Mouse (Mus musculus) stomach, postnatal 0 days (tissue): ENCODE measurements around the gene Dusp11. TPM values are rescaled to one million over a fixed set of nuclear protein-coding genes. Genes with fewer than 3 reads are reported as not detected.
"Not testable (repeated sequence)": the region's sequence is repeated elsewhere in the genome, so short reads cannot be mapped to it uniquely, and the experiment has no call there.

Experiments used
- ATAC-seq: fragments of 200-750 bp; cut with Nextera tagmentation; 2 replicates; pipeline ENCODE4 v1.8.0; 2017; ENCODE audit not compliant: low FRiP score, low TSS enrichment
- DNase-seq: peaks from one replicate; pipeline ENCODE4 v3.0.0-alpha.2; 2016; ENCODE audit warnings: low spot score
- H3K27ac ChIP-seq: fragments of 300-500 bp; sonication (generic); replicated peaks from 2 replicates; pipeline ENCODE4 v1.5.1; 2014; ENCODE audit warnings: mild to moderate bottlenecking, control low read depth
- H3K27me3 ChIP-seq: fragments of 300-500 bp; sonication (generic); 2 replicates; pipeline ENCODE4 v1.6.1; 2014; ENCODE audit warnings: low read length; ENCODE audit not compliant: control insufficient read depth, insufficient read depth
- H3K36me3 ChIP-seq: fragments of 300-500 bp; sonication (generic); 2 replicates; pipeline ENCODE4 v1.6.1; 2014; ENCODE audit warnings: low read length, mixed read lengths; ENCODE audit not compliant: control insufficient read depth, insufficient read depth
- H3K4me1 ChIP-seq: fragments of 300-500 bp; sonication (generic); replicated peaks from 2 replicates; pipeline ENCODE4 v1.6.1; 2014; ENCODE audit warnings: antibody characterized with exemption; ENCODE audit not compliant: control insufficient read depth, insufficient read depth
- H3K4me2 ChIP-seq: fragments of 300-500 bp; sonication (generic); replicated peaks from 2 replicates; pipeline ENCODE4 v1.6.1; 2014; ENCODE audit warnings: low read depth, mild to moderate bottlenecking, control low read depth, moderate library complexity
- H3K4me3 ChIP-seq: fragments of 300-500 bp; sonication (generic); 2 replicates; pipeline ENCODE4 v1.5.1; 2014; ENCODE audit warnings: low read depth, low read length, control low read depth
- H3K9ac ChIP-seq: fragments of 300-500 bp; sonication (generic); 2 replicates; pipeline ENCODE4 v1.6.1; 2014; ENCODE audit warnings: mild to moderate bottlenecking, low read length, control low read depth, mixed read lengths
- H3K9me3 ChIP-seq: fragments of 300-500 bp; sonication (generic); 2 replicates; pipeline ENCODE4 v1.6.1; 2016; ENCODE audit warnings: low read length; ENCODE audit not compliant: control insufficient read depth
- CTCF ChIP-seq: IDR thresholded peaks from 2 replicates; pipeline ENCODE4 v1.5.1; 2016; ENCODE audit warnings: antibody characterized with exemption, low read depth, mild to moderate bottlenecking, moderate library complexity
- EP300 ChIP-seq: optimal IDR thresholded peaks from 2 replicates; pipeline ENCODE3; 2016; ENCODE audit warnings: antibody characterized with exemption
- WGBS: fragments of 180-500 bp; shearing (Covaris S2); extraction: QIAGEN DNeasy Blood & Tissue Kit; methylation state at CpG from one replicate; pipeline ENCODE4 v1.1.7; 2014; 5-methylcytosine and 5-hydroxymethylcytosine counted together
- polyA plus RNA-seq: library from polyadenylated mRNA; unstranded; fragments of >200 nt; fragmentation: Nextera tagmentation; extraction: Ambion mirVana; gene quantifications from 2 replicates; pipeline ENCODE4 v1.2.1, GENCODE M21; 2015

The Dusp11 gene
- polyA plus RNA-seq, 1 experiment from 2014 or later = 43.9 TPM

DNA sequence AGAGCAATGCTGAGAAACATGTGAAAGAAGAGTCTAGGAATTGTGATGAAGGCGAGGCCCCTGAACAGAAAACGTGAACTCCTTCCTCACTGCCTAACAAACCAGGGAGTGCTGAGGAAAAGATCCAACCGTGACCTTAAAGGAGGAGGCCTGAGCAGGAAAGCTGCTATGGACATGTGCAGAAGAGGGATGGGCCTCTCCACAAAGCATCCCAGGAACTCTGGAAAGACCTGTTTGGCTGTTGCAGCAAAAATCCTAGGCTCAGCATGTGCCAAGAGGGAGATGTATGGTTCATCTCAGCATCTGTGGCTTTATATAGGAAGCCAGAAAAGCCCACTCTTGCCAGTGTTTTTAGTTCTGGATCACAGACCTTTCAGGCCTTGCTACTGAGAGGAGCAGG lies 11.2 kb upstream of the Dusp11 start:
- peak overlapping the region; percentile 89 for H3K27ac ChIP-seq
- no peak overlapping the region for H3K9ac ChIP-seq
- H3K36me3 ChIP-seq = no peaks in the 10 kb centered on the region
- TF ChIP-seq CTCF = no peak
- TF ChIP-seq EP300 = peak; percentile 25
- H3K4me1 ChIP-seq = no peaks in the 10 kb centered on the region
- ATAC-seq = no peak; the same call in 1 of the 2 replicates
- 38% methylated on average over 3 of the region's 3 CpGs for WGBS
- no peak overlapping the region for H3K4me3 ChIP-seq
- H3K27me3 ChIP-seq = no peaks in the 10 kb centered on the region
- no peaks in the 10 kb centered on the region for H3K9me3 ChIP-seq
- DNase-seq = no peak
- H3K4me2 ChIP-seq = peak overlapping the region; percentile 14; the same call in 1 of the 2 replicates

DNA sequence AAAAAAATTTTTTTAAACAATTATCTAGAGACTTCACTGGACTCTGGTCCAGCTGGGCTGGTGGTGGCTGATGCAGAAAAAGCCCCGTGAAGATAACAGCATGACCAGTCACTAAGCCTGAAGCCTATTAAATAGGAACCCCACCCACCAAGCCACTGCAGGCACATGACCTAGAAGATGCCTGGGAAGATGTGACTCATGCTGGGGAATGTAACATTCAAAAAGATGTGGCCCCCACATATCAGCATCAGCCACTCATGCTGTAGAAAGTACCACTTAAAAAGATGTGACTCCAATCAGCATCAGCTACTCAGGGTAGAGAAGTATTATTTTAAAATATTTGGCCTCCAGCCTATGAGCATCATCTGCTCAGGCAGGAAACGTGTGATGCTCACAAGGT lies 8.4 kb upstream of the Dusp11 start:
- Histone ChIP-seq H3K27me3 (no peaks in the 10 kb centered on the region), H3K9me3 (no peaks in the 10 kb centered on the region), H3K4me1 (no peaks in the 10 kb centered on the region), H3K9ac (no peak overlapping the region), H3K27ac (no peak overlapping the region), H3K4me2 (no peak overlapping the region), H3K36me3 (no peaks in the 10 kb centered on the region), H3K4me3 (no peak overlapping the region)
- DNase-seq = no peak
- ATAC-seq = no peak
- WGBS = 50% methylated on average over 2 of the region's 2 CpGs
- no peak for TF ChIP-seq CTCF
- TF ChIP-seq EP300 = no peak

DNA sequence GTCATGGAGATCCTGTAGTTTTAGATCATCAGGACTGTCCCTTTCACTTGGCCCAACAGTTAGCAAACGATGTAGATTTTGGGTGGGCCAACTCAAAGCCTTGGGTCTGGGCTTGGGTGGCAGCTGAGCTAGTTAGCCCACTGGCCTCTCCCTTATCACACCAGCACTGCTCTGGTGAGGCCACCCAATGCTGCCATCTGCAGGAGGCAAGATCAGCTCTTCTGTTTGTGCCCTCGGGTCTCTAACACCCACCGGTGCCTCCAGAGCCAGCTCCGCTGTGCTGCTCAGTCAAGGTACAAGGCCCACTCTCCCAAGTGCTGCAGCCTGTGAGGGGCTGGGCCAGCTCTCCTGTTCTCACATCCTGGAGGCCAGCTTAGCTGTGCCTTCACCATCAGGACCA lies 5.2 kb upstream of the Dusp11 start:
- ATAC-seq = no peak
- Histone ChIP-seq H3K27me3 (no peaks in the 10 kb centered on the region), H3K9me3 (no peaks in the 10 kb centered on the region), H3K4me1 (no peaks in the 10 kb centered on the region), H3K4me2 (no peak overlapping the region), H3K9ac (no peak overlapping the region), H3K27ac (no peak overlapping the region), H3K36me3 (no peaks in the 10 kb centered on the region), H3K4me3 (no peak overlapping the region)
- 74% methylated on average over 4 of the region's 4 CpGs for WGBS
- TF ChIP-seq EP300 (no peak), CTCF (peak; percentile 23; the same call in 1 of the 2 replicates)
- no peak for DNase-seq

DNA sequence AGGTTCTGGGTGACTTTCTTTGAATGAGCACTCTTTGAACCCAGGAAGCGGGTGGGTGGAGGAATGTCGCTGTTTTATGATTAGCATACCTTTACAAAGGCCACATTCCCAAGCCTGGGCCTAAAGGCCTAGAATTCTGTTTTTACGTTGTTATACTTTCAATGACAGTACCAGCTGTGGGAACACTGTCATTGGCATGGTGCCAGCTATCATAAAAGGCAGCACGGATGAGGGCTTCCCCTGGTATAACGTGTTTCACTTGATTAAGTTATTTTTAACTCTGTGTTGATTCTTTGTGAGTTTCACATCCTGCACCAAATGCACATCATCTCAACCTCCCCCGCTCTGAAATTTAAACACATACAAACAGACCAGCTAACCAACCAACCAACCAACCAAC lies 4.6 kb upstream of the Dusp11 start:
- not testable (repeated sequence) for H3K27me3 ChIP-seq, H3K9me3 ChIP-seq, H3K4me3 ChIP-seq, H3K36me3 ChIP-seq, H3K9ac ChIP-seq, H3K4me1 ChIP-seq, DNase-seq, ATAC-seq, H3K4me2 ChIP-seq, H3K27ac ChIP-seq
- 27% methylated on average over 4 of the region's 6 CpGs for WGBS

DNA sequence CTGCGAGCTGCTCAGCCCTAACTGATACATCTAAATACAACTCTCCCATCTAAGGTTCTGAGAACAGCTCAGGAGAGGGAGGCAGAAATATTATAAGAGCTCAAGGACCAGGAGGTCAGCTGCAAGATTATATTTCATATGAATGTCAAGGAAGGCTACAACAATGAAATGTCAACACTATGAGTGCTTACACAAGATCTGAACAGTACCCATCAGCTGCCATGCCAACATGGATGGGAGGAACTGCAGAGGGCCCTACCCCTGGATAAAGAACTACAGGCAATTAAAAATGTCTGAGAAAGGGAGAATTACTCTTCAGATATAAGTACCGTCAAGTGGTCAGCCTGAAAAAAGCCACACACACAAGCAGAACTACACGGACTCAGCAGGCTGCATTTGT lies 3.9 kb downstream of the Dusp11 start:
- Histone ChIP-seq H3K4me1 (peaks cover 4% of the 10 kb centered on the region; the same call in 1 of the 2 replicates), H3K9ac (no peak overlapping the region), H3K9me3 (no peaks in the 10 kb centered on the region), H3K4me2 (no peak overlapping the region), H3K36me3 (peaks cover 21% of the 10 kb centered on the region), H3K4me3 (no peak overlapping the region), H3K27ac (no peak overlapping the region), H3K27me3 (no peaks in the 10 kb centered on the region)
- 71% methylated on average over 3 of the region's 3 CpGs for WGBS
- no peak for ATAC-seq
- DNase-seq = no peak
- no peak for TF ChIP-seq CTCF

DNA sequence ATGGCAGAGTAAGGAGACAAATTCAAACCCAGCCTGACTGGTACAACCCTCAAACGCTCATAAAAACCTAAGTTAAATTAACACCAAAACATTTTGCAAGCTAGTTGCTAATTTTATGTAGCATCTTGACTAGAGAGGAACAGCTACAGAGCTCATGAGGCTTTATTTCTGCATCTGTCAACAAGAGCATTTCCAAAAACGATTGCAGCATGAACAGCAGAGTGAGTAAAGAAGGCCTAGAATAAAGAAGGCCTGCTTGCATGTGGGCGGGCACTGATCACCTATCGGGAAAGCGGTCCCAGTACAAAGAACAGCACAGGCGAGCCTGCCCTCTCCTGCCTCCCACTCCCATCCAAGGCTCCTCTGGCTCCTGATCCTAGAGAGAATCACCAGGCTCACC lies 12.9 kb downstream of the Dusp11 start:
- Histone ChIP-seq H3K4me2 (no peak overlapping the region), H3K27ac (no peak overlapping the region), H3K36me3 (peaks cover 29% of the 10 kb centered on the region), H3K4me1 (no peaks in the 10 kb centered on the region), H3K4me3 (no peak overlapping the region), H3K9me3 (no peaks in the 10 kb centered on the region), H3K9ac (no peak overlapping the region), H3K27me3 (no peaks in the 10 kb centered on the region)
- WGBS = 83% methylated on average over 6 of the region's 6 CpGs
- ATAC-seq (no peak), DNase-seq (no peak)
- TF ChIP-seq EP300 (no peak), CTCF (no peak)
